Mouse (Mus musculus): ENCODE results near the gene Atp1b2. TPM values are rescaled to one million over a fixed set of nuclear protein-coding genes. Genes with fewer than 3 reads are reported as not detected.

Gene Atp1b2
- total and polyA plus RNA-seq, 2 experiments from 2014 or later: 15.1 to 23.7 TPM

DNA sequence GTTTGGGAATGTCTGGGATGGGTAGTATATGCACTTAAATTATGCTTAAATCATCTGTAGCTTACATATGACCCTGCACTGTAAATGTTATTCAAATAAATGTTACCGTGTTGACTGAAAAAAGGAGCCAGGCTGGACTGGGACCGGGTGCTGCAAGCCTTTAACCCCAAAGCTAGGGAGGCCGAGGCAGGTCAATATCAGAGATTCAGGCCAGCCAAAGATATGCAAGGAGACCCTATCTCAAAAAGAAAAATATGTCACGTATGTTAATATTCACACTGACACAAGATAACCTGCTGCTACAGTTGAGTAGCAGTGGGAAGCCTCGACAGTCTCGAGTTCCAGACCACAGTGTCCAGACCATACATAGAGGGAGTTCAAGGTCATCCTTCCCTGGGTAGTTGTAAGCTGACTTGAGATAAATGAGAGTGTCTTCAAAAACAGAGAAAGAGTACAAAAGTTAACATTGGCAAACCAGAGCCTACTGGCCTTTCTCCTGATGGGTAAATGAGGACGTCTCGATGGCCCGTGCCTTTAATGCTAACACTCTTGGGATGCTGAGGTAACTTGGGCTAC lies 23.4 kb downstream of the Atp1b2 start:
- no peak for DNase-seq (ENCODE audit: low spot score)
- H3K4me3 ChIP-seq (ENCODE audit: low read depth, low read length): peak overlapping the region; percentile 72
- ATAC-seq (ENCODE audit: insufficient read depth, low read depth): no peak
- H3K27me3 ChIP-seq (ENCODE audit: control insufficient read depth, insufficient read depth, low read length): no peaks in the 10 kb centered on the region
- WGBS: 49% methylated on average over 9 of the region's 9 CpGs
- H3K36me3 ChIP-seq (replicated peaks; ENCODE audit: control insufficient read depth, insufficient read depth, low read length): peaks cover 3% of the 10 kb centered on the region
- peak overlapping the region; percentile 77 for H3K9ac ChIP-seq (replicated peaks; ENCODE audit: low read depth, low read length)
- no peak overlapping the region for H3K27ac ChIP-seq (ENCODE audit: low read depth)
- H3K4me2 ChIP-seq (ENCODE audit: low read depth, low read length): peak overlapping the region; percentile 98
- H3K4me1 ChIP-seq (ENCODE audit: control insufficient read depth, insufficient read depth): peaks cover 20% of the 10 kb centered on the region; the same call in 1 of the 2 replicates
- H3K9me3 ChIP-seq (replicated peaks; ENCODE audit: control insufficient read depth, low read length): no peaks in the 10 kb centered on the region
- no peak for TF ChIP-seq EP300 (IDR thresholded peaks at IDR 0.05; ENCODE audit: low read depth)
- no peak for TF ChIP-seq CTCF (IDR thresholded peaks at IDR 0.05; ENCODE audit: low read depth)

DNA sequence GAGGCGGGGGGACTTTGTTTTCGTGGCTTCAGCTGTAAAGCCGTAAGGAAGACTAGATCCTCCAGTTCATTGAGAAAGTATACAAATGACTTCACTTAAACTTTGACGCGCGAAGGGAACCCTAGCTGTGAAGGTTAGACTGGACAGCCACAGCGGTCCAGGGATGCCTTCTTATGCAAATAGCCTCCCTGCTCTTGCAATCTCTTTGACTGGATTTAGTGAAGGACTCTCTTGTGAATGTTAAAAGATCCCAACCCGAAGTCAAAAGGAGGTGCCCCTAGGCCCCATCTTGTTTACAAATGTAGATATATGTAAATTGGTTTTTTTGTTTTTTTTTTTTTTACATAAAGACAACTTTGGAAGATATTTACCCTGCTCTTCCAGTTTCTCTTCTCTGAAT lies 23.9 kb downstream of the Atp1b2 start:
- DNase-seq (ENCODE audit: low spot score): no peak
- H3K9ac ChIP-seq (replicated peaks; ENCODE audit: low read depth, low read length): peak overlapping the region; percentile 77
- peak overlapping the region; percentile 72 for H3K4me3 ChIP-seq (ENCODE audit: low read depth, low read length)
- H3K9me3 ChIP-seq (replicated peaks; ENCODE audit: control insufficient read depth, low read length): no peaks in the 10 kb centered on the region
- ATAC-seq (ENCODE audit: insufficient read depth, low read depth): no peak
- no peaks in the 10 kb centered on the region; the same call in none of the 2 replicates for H3K36me3 ChIP-seq (replicated peaks; ENCODE audit: control insufficient read depth, insufficient read depth, low read length)
- H3K27me3 ChIP-seq (ENCODE audit: control insufficient read depth, insufficient read depth, low read length): no peaks in the 10 kb centered on the region
- H3K27ac ChIP-seq (ENCODE audit: low read depth): peak overlapping the region; percentile 98
- no peak for TF ChIP-seq CTCF (IDR thresholded peaks at IDR 0.05; ENCODE audit: low read depth)
- peak overlapping the region; percentile 98 for H3K4me2 ChIP-seq (ENCODE audit: low read depth, low read length)
- WGBS: 0% methylated on average over 8 of the region's 8 CpGs
- peaks cover 20% of the 10 kb centered on the region; the same call in 1 of the 2 replicates for H3K4me1 ChIP-seq (ENCODE audit: control insufficient read depth, insufficient read depth)

DNA sequence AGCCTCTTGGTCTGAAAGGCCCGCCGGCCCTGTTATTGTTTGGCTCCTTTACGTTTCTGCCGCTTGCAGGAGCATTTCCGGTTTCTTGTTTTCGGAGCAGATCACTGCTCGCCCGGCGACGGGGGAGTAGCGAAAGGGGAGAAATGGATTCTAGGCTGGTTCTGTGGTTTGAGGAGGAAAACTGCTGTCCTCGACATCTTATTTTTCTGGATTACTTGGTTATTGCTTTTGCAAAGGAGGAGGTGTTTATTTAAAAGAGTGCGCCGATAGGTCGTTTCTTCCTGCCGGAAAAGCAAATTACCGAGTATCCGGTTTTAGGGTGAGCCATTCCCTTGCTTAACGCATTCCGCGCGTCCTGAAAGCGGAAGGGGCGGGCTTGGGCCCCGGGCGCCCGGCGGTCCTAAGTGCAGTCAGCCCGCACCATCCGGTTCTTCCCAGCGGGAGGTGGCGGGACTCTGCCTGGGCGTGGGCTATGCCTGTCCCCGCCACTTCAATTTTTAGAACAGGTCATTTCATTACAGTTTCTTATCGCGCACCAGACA lies 24.5 kb downstream of the Atp1b2 start:
- Histone ChIP-seq H3K9me3 (replicated peaks; ENCODE audit: control insufficient read depth, low read length) (no peaks in the 10 kb centered on the region), H3K36me3 (replicated peaks; ENCODE audit: control insufficient read depth, insufficient read depth, low read length) (no peaks in the 10 kb centered on the region; the same call in none of the 2 replicates), H3K4me3 (ENCODE audit: low read depth, low read length) (peak overlapping the region; percentile 72), H3K9ac (replicated peaks; ENCODE audit: low read depth, low read length) (peak overlapping the region; percentile 77), H3K27ac (ENCODE audit: low read depth) (peak overlapping the region; percentile 98), H3K27me3 (ENCODE audit: control insufficient read depth, insufficient read depth, low read length) (no peaks in the 10 kb centered on the region), H3K4me2 (ENCODE audit: low read depth, low read length) (peak overlapping the region; percentile 98), H3K4me1 (ENCODE audit: control insufficient read depth, insufficient read depth) (peaks cover 20% of the 10 kb centered on the region; the same call in 1 of the 2 replicates)
- ATAC-seq (ENCODE audit: insufficient read depth, low read depth): peak; percentile 84
- under 1% methylated on average over 36 of the region's 36 CpGs for WGBS
- DNase-seq (ENCODE audit: low spot score): peak; percentile 96
- TF ChIP-seq CTCF (IDR thresholded peaks at IDR 0.05; ENCODE audit: low read depth) (no peak), EP300 (IDR thresholded peaks at IDR 0.05; ENCODE audit: low read depth) (peak; percentile 63; the same call in 1 of the 2 replicates)

DNA sequence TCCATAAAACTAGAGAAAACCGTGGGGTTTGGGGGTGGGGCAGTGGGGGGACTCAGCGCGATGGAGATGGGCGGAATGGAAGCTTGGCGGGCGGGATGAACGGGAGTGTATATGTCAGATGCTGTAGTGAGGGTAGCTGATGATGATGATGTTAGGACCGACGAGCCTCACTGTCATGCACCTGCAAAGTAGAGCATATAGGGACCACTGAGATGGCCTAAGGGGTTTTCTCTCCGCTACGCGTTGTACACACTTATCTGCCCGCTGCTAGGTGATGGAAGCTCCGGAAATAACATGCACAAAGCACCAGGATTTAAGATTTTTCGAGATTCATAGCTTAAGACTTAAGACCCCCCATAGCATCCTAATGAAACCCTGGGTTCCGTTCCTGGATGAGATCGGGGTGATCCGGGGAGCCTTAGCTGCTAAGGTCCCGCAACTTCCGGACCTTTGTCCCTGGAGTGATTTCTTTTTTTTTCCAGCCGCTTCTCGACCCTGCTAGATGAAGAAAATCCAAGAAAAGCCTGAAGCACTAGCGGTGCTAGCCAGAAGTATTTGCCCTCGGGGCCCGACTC lies 25.1 kb downstream of the Atp1b2 start:
- peak overlapping the region; percentile 72 for H3K4me3 ChIP-seq (ENCODE audit: low read depth, low read length)
- no peak for ATAC-seq (ENCODE audit: insufficient read depth, low read depth)
- under 1% methylated on average over 25 of the region's 25 CpGs for WGBS

DNA sequence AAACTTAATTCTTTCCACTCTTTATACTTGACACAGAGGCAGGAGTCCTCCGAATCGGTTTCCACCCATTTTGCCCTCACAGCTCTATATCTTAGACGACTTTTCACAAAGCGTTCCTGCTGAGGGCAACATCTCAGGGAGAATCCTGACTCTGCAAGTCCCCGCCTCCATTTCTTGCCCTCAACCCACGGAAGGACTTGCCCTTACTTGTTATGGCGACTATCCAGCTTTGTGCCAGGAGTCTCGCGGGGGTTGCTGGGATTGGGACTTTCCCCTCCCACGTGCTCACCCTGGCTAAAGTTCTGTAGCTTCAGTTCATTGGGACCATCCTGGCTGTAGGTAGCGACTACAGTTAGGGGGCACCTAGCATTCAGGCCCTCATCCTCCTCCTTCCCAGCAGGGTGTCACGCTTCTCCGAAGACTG lies 25.6 kb downstream of the Atp1b2 start, which contains the start of the genes Wrap53 and Trp53:
Wrap53 (minus strand) TSS at position 165 of the 424 bp plus-strand sequence.
Trp53 (plus strand) TSS at position 269 of the 424 bp plus-strand sequence.
- Histone ChIP-seq H3K9me3 (replicated peaks; ENCODE audit: control insufficient read depth, low read length) (no peaks in the 10 kb centered on the region), H3K9ac (replicated peaks; ENCODE audit: low read depth, low read length) (peak within 1 kb of the TSS; percentile 77), H3K27ac (ENCODE audit: low read depth) (peak within 1 kb of the TSS; percentile 98), H3K27me3 (ENCODE audit: control insufficient read depth, insufficient read depth, low read length) (no peaks in the 10 kb centered on the region), H3K4me1 (ENCODE audit: control insufficient read depth, insufficient read depth) (peaks cover 20% of the 10 kb centered on the region; the same call in 1 of the 2 replicates), H3K4me3 (ENCODE audit: low read depth, low read length) (peak within 1 kb of the TSS; percentile 72), H3K4me2 (ENCODE audit: low read depth, low read length) (peak within 1 kb of the TSS; percentile 98), H3K36me3 (replicated peaks; ENCODE audit: control insufficient read depth, insufficient read depth, low read length) (no peaks in the 10 kb centered on the region; the same call in none of the 2 replicates)
- DNase-seq (ENCODE audit: low spot score) (peak; percentile 97), ATAC-seq (ENCODE audit: insufficient read depth, low read depth) (peak; percentile 69)
- WGBS: under 1% methylated on average over 13 of the region's 13 CpGs
- TF ChIP-seq CTCF (IDR thresholded peaks at IDR 0.05; ENCODE audit: low read depth): no peak
- TF ChIP-seq EP300 (IDR thresholded peaks at IDR 0.05; ENCODE audit: low read depth): peak; percentile 56; the same call in 1 of the 2 replicates

More for the DNA sequence above, 25.1 kb downstream of the Atp1b2 start:
- H3K4me1 ChIP-seq (ENCODE audit: control insufficient read depth, insufficient read depth): peaks cover 20% of the 10 kb centered on the region; the same call in 1 of the 2 replicates
- peak; percentile 8 for DNase-seq (ENCODE audit: low spot score)
- H3K27me3 ChIP-seq (ENCODE audit: control insufficient read depth, insufficient read depth, low read length): no peaks in the 10 kb centered on the region
- H3K9me3 ChIP-seq (replicated peaks; ENCODE audit: control insufficient read depth, low read length): no peaks in the 10 kb centered on the region
- H3K27ac ChIP-seq (ENCODE audit: low read depth): peak overlapping the region; percentile 98
- H3K9ac ChIP-seq (replicated peaks; ENCODE audit: low read depth, low read length): peak overlapping the region; percentile 77
- H3K4me2 ChIP-seq (ENCODE audit: low read depth, low read length): peak overlapping the region; percentile 98
- TF ChIP-seq EP300 (IDR thresholded peaks at IDR 0.05; ENCODE audit: low read depth) (no peak), CTCF (IDR thresholded peaks at IDR 0.05; ENCODE audit: low read depth) (no peak)
- no peaks in the 10 kb centered on the region; the same call in none of the 2 replicates for H3K36me3 ChIP-seq (replicated peaks; ENCODE audit: control insufficient read depth, insufficient read depth, low read length)
